Mouse (Mus musculus) heart, embryonic 10.5 days (tissue): ENCODE results near the gene Hadhb. TPM values are rescaled to one million over a fixed set of nuclear protein-coding genes. Genes with fewer than 3 reads are reported as not detected.
A peak's percentile ranks its signal among the peaks of the same experiment; 100 is the strongest.
"Not testable (repeated sequence)": the region's sequence is repeated elsewhere in the genome, so short reads cannot be mapped to it uniquely, and the experiment has no call there.

ENCODE experiments used
- DNase-seq: peaks from one replicate; pipeline ENCODE4 v3.0.0-alpha.2; 2017; ENCODE audit warnings: low spot score
- H3K27ac ChIP-seq: fragments of 300-500 bp; sonication (generic); 2 replicates; pipeline ENCODE4 v1.5.1; 2016; ENCODE audit warnings: mild to moderate bottlenecking
- H3K27me3 ChIP-seq: fragments of 300-500 bp; sonication (generic); 2 replicates; pipeline ENCODE4 v1.6.1; 2016; ENCODE audit warnings: mild to moderate bottlenecking; ENCODE audit not compliant: poor library complexity, insufficient read depth, severe bottlenecking
- H3K36me3 ChIP-seq: fragments of 300-500 bp; sonication (generic); 2 replicates; pipeline ENCODE4 v1.6.1; 2016; ENCODE audit warnings: mild to moderate bottlenecking, moderate library complexity
- H3K4me1 ChIP-seq: fragments of 300-500 bp; sonication (generic); 2 replicates; pipeline ENCODE4 v1.6.1; 2016; ENCODE audit warnings: mild to moderate bottlenecking
- H3K4me3 ChIP-seq: fragments of 300-500 bp; sonication (generic); 2 replicates; pipeline ENCODE4 v1.5.1; 2016; ENCODE audit warnings: mild to moderate bottlenecking, moderate library complexity
- H3K9me3 ChIP-seq: fragments of 300-500 bp; sonication (generic); 2 replicates; pipeline ENCODE4 v1.6.1; 2016; ENCODE audit warnings: mild to moderate bottlenecking, moderate library complexity
- WGBS: fragments of 180-500 bp; shearing (Covaris S2); methylation state at CpG from one replicate; pipeline ENCODE4 v1.1.7; 2016; 5-methylcytosine and 5-hydroxymethylcytosine counted together
- polyA plus RNA-seq: library from polyadenylated mRNA; unstranded; fragments of >200 nt; fragmentation: Nextera tagmentation; extraction: Ambion mirVana; gene quantifications from 2 replicates; pipeline ENCODE4 v1.2.1, GENCODE M21; 2016

Hadhb gene
- polyA plus RNA-seq, 1 experiment from 2014 or later: 207 TPM

- no peaks in the 10 kb centered on the region for H3K36me3 ChIP-seq
- H3K9me3 ChIP-seq: no peaks in the 10 kb centered on the region
- H3K27me3 ChIP-seq: no peaks in the 10 kb centered on the region
- H3K4me1 ChIP-seq: peaks cover 4% of the 10 kb centered on the region; the same call in 1 of the 2 replicates
- no peak overlapping the region for H3K4me3 ChIP-seq
- WGBS: 87% methylated on average over 7 of the region's 7 CpGs
- DNase-seq: no peak
- H3K27ac ChIP-seq: no peak overlapping the region
Measured at GRCm38 (mm10) chr5:30202221-30202620, 47.2 kb downstream of the Hadhb start.

- no peak for DNase-seq
- Histone ChIP-seq H3K4me1 (peaks cover under 1% of the 10 kb centered on the region; the same call in 1 of the 2 replicates), H3K27ac (no peak overlapping the region), H3K9me3 (no peaks in the 10 kb centered on the region), H3K27me3 (no peaks in the 10 kb centered on the region), H3K36me3 (no peaks in the 10 kb centered on the region), H3K4me3 (no peak overlapping the region)
- 74% methylated on average over 10 of the region's 10 CpGs for WGBS
Measured at GRCm38 (mm10) chr5:30203216-30203885, 48.3 kb downstream of the Hadhb start.

GRCm38 (mm10) chr5:30204441-30204840 lies 49.4 kb downstream of the Hadhb start:
- Histone ChIP-seq H3K27ac (no peak overlapping the region), H3K9me3 (no peaks in the 10 kb centered on the region), H3K27me3 (no peaks in the 10 kb centered on the region), H3K4me1 (peaks cover 2% of the 10 kb centered on the region), H3K4me3 (no peak overlapping the region), H3K36me3 (no peaks in the 10 kb centered on the region)
- no peak for DNase-seq
- WGBS: 59% methylated on average over 1 of the region's 1 CpGs

GRCm38 (mm10) chr5:30205034-30205433 lies 50.0 kb downstream of the Hadhb start:
- Histone ChIP-seq H3K27ac (no peak overlapping the region), H3K9me3 (no peaks in the 10 kb centered on the region), H3K36me3 (no peaks in the 10 kb centered on the region), H3K4me3 (no peak overlapping the region), H3K27me3 (no peaks in the 10 kb centered on the region), H3K4me1 (peaks cover 3% of the 10 kb centered on the region)
- 66% methylated on average over 3 of the region's 3 CpGs for WGBS
- no peak for DNase-seq

DNA sequence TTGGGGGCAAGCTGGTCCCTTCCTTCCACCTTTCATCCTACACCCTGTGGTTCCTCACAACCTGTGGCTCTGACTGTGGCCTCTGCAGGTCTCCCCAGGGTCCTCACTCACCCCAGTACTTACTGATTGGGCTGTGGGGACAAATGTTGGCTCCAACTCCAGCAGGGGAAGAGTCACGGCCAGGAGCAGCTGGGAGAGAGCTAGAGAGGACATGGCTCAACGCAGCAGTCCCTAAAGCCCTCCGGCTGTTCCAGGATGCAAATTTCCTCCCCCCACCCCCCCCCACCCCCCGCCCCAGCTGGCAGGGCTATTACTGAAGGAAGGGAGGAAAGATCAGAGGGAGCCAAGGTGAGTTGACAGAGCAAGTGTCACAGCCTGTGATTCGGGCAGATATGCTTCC lies 50.4 kb downstream of the Hadhb start, which contains the start of gene Adgrf3:
Adgrf3 (minus strand) TSS at position 230 of the 400 bp plus-strand sequence.
- H3K27ac ChIP-seq: no peak within 1 kb of the TSS
- 35% methylated on average over 5 of the region's 5 CpGs for WGBS
- peaks cover 3% of the 10 kb centered on the region for H3K4me1 ChIP-seq
- H3K36me3 ChIP-seq: no peaks in the 10 kb centered on the region
- DNase-seq: peak; percentile 70
- no peaks in the 10 kb centered on the region for H3K9me3 ChIP-seq
- no peak within 1 kb of the TSS for H3K4me3 ChIP-seq
- no peaks in the 10 kb centered on the region for H3K27me3 ChIP-seq

- DNase-seq: no peak
- Histone ChIP-seq H3K4me1 (peaks cover 3% of the 10 kb centered on the region), H3K4me3 (no peak overlapping the region), H3K36me3 (no peaks in the 10 kb centered on the region), H3K27me3 (no peaks in the 10 kb centered on the region), H3K27ac (no peak overlapping the region), H3K9me3 (no peaks in the 10 kb centered on the region)
- WGBS: 66% methylated on average over 6 of the region's 6 CpGs
Measured at GRCm38 (mm10) chr5:30207276-30207675, 52.2 kb downstream of the Hadhb start.

DNA sequence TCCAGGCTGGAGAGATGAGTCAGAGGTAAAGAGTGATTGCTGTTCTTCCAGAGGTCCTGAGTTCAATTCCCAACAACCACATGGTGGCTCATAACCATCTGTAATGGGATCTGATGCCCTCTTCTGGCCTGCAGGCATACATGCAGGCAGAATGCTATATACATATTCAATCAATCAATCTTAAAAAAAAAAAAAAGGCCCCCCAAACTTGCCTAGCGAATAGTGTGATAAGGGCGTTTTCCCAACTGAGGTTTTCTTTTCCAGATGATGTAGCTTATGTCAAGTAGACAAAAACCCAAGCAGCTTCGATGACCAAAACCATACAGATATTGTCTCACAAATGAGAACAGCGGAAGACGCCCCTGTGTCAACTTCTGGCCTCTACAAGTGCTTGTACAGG lies 55.7 kb downstream of the Hadhb start:
- not testable (repeated sequence) for H3K4me3 ChIP-seq, H3K36me3 ChIP-seq, H3K27me3 ChIP-seq, H3K27ac ChIP-seq, DNase-seq, H3K4me1 ChIP-seq, H3K9me3 ChIP-seq
- WGBS: 85% methylated on average over 5 of the region's 5 CpGs

GRCm38 (mm10) chr5:30214889-30215288 lies 59.8 kb downstream of the Hadhb start:
- Histone ChIP-seq H3K9me3 (no peaks in the 10 kb centered on the region), H3K4me1 (no peaks in the 10 kb centered on the region), H3K27me3 (peaks cover 6% of the 10 kb centered on the region; the same call in 1 of the 2 replicates), H3K27ac (no peak overlapping the region), H3K4me3 (no peak overlapping the region), H3K36me3 (no peaks in the 10 kb centered on the region)
- no peak for DNase-seq
- 15% methylated on average over 4 of the region's 4 CpGs for WGBS

DNA sequence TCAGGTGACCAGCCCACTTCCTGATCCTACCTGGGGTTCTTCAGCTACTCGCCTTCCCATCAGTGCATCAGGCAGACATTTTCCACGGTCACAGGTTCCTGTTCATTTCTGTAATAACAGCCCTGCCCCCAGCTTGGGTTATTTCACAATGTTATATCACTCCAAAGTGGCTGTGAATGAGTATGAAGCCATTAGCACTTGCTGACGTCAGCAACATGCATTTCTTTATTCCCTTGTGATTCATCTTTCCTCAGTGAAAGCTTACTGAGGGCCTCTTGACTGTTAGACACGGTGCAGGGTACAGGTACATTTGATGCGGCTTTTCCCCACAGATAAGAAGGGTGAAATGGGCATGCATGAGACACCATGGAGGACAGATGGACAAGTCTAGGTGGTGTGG lies 60.9 kb downstream of the Hadhb start:
- DNase-seq: no peak
- H3K4me1 ChIP-seq: no peaks in the 10 kb centered on the region
- H3K27me3 ChIP-seq: peaks cover 6% of the 10 kb centered on the region; the same call in 1 of the 2 replicates
- no peak overlapping the region for H3K4me3 ChIP-seq
- no peak overlapping the region for H3K27ac ChIP-seq
- WGBS: 70% methylated on average over 5 of the region's 5 CpGs
- H3K9me3 ChIP-seq: no peaks in the 10 kb centered on the region
- H3K36me3 ChIP-seq: no peaks in the 10 kb centered on the region

DNA sequence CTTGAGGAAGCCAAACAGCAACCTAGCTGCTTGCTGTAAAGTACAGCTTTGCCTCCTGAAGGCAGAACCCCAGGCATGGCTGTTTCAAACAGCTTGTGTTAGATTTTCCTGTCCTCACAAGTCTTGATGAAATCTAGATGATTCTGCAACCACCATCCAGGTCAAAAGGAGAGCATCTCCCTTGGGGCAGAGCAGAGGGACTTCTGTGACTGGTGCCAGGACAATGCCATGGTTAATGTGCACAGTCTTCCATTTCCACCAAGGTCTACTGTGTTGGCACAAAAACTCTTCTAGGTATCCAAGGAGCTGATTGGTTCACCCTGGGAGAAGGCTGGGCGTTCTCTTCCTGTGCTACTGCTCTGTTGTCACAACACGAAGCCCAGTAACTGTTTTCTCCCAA lies 64.7 kb downstream of the Hadhb start:
- no peaks in the 10 kb centered on the region for H3K9me3 ChIP-seq
- no peaks in the 10 kb centered on the region for H3K4me1 ChIP-seq
- H3K27me3 ChIP-seq: peaks cover 6% of the 10 kb centered on the region; the same call in 1 of the 2 replicates
- no peak overlapping the region for H3K4me3 ChIP-seq
- WGBS: 88% methylated on average over 2 of the region's 2 CpGs
- H3K36me3 ChIP-seq: peaks cover 8% of the 10 kb centered on the region; the same call in 1 of the 2 replicates
- DNase-seq: no peak
- no peak overlapping the region for H3K27ac ChIP-seq

GRCm38 (mm10) chr5:30220666-30221065 lies 65.6 kb downstream of the Hadhb start:
- Histone ChIP-seq H3K4me3 (no peak overlapping the region), H3K27ac (no peak overlapping the region), H3K9me3 (no peaks in the 10 kb centered on the region), H3K27me3 (peaks cover 6% of the 10 kb centered on the region; the same call in 1 of the 2 replicates), H3K4me1 (no peaks in the 10 kb centered on the region), H3K36me3 (peaks cover 8% of the 10 kb centered on the region; the same call in 1 of the 2 replicates)
- no peak for DNase-seq
- 87% methylated on average over 8 of the region's 8 CpGs for WGBS

GRCm38 (mm10) chr5:30222681-30223080 lies 67.6 kb downstream of the Hadhb start:
- WGBS: 95% methylated on average over 8 of the region's 8 CpGs
- Histone ChIP-seq H3K4me1 (no peaks in the 10 kb centered on the region), H3K9me3 (no peaks in the 10 kb centered on the region), H3K27me3 (no peaks in the 10 kb centered on the region), H3K27ac (no peak overlapping the region), H3K4me3 (no peak overlapping the region), H3K36me3 (peaks cover 8% of the 10 kb centered on the region; the same call in 1 of the 2 replicates)
- no peak for DNase-seq

GRCm38 (mm10) chr5:30230901-30231300 lies 75.9 kb downstream of the Hadhb start:
- 86% methylated on average over 4 of the region's 4 CpGs for WGBS
- Histone ChIP-seq H3K27ac (no peak overlapping the region), H3K36me3 (peaks cover 11% of the 10 kb centered on the region), H3K9me3 (no peaks in the 10 kb centered on the region), H3K4me3 (no peak overlapping the region), H3K27me3 (no peaks in the 10 kb centered on the region), H3K4me1 (peaks cover 27% of the 10 kb centered on the region; the same call in 1 of the 2 replicates)
- no peak for DNase-seq
